Mouse (Mus musculus): ENCODE measurements around the gene Clmn. TPM values are rescaled to one million over a fixed set of nuclear protein-coding genes. Genes with fewer than 3 reads are reported as not detected.

Gene Clmn
- polyA plus RNA-seq, 1 experiment, result 14.4 TPM

DNA sequence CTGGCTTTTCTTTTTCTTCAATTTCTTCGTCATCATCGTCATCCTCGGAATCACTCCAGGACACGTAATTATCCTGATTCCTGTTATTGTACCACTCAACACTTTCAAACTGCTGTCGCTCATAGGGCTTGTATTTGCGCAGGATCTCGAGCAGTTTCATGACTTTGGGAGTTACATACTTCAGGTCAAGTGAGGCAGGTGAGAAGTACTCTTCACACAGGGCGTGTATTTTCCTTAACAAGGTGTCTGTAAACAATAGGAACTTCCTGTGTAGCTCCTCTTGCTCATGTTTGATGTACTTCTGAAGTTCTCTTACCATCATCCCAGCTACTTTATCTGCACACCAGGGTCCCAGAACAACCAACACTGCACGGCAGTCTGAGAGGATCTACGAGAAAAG lies 142.8 kb downstream of the Clmn start:
- no peak for DNase-seq (ENCODE audit: extremely low spot score in 1 of 2, low spot score in 1 of 2)

DNA sequence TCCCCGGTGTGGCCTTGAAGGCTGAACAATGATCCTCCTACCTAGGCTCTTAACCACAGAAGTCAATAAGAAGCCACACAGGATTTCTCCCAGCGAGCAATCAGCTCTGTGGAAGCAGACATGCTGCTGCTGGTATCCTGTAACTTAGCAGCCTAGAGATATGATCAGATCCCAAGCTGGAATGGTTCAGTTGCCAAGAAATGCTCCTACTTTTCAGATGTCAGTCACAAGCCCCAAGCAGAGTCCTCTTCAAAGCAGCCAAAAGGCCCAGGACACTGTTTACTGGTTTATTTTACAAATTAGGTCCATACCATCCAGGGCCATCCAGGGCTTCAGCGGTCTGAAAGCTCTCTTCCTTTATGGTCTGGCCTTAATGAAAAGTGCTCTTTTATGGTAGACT lies 143.9 kb downstream of the Clmn start:
- no peak for DNase-seq (ENCODE audit: extremely low spot score in 1 of 2, low spot score in 1 of 2)

DNA sequence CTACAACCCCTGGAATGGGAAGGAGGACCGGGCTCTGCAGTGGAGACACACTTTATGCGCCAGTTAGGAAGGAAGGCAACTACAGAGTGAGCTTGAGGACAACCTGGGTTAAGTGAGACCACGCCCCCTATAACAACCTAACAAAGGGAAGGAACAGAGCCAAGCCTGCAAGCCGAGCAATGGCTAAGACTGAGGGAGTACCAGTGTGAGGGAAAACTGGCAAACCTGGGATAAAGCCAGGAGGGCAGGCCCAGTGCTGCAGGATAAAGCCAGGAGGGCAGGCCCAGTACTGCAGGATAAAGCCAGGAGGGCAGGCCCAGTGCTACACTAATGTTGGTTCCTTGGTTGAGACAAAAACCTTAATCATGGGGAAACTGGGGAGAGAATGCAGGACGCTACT lies 145.9 kb downstream of the Clmn start:
- DNase-seq (ENCODE audit: extremely low spot score in 1 of 2, low spot score in 1 of 2), result no peak

DNA sequence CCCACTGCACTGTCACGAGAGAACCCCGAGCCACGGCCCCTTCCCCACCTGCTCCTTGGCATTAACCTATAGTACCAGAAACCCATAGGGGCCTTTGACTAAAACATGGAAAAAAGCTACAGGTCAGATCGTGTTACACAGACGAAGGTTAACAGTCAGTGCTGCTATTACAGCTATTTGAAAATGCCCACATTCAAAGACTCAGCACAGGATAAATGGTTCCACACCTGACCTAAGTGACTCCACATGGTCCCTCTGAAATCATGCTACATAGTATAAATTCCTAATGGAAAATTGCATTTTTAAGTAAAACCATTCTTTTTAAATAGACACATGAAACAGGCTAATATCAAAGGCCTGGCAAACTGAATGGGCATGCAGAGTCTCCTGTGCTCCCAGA lies 148.5 kb downstream of the Clmn start:
- no peak for DNase-seq (ENCODE audit: extremely low spot score in 1 of 2, low spot score in 1 of 2)

GRCm38 (mm10) chr12:104715453-104715852 lies 149.4 kb downstream of the Clmn start:
- no peak for DNase-seq (ENCODE audit: extremely low spot score in 1 of 2, low spot score in 1 of 2)

Other genes starting within 250 kb of the Clmn start
- gene Dicer1, start 113.1 kb downstream of the Clmn start, polyA plus RNA-seq (2012; rRNA removed), result 20.4 and 21.8 TPM in 2 replicates
- gene Syne3, start 144.7 kb upstream of the Clmn start, polyA plus RNA-seq (2012; rRNA removed), result 0.76 and 0.92 TPM in 2 replicates
- 56.0 and 67.3 TPM in 2 replicates for gene Glrx5, start 167.6 kb upstream of the Clmn start, polyA plus RNA-seq (2012; rRNA removed)